Mouse (Mus musculus): ENCODE data around the gene Wdr61.

DNA sequence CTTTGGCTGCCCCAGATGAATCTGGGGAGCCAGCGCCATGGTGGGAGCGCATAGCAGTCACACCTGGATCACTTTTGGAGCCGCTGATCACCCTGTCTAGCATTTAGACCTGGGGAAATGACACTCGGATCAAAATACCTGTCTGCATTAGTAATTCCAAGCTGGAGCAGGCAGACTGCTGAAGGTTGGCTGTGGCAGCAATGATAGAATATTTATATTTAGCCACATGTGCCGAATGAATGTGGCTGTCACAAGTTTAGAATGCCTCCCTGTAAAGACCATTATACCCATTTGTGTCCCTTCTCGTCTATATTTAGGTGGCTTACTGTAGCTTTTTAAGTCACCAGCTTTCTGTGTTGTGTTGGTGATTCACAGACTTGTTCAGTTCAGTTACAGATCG is 33.6 kb downstream of the Wdr61 start:
- TF ChIP-seq EP300 (IDR thresholded peaks at IDR 0.05; ENCODE audit: low read depth) = no peak
- no peak for TF ChIP-seq CTCF (IDR thresholded peaks at IDR 0.05; ENCODE audit: low read depth)

Data from liver, embryonic 14.5 days (tissue).